Mouse (Mus musculus): ENCODE measurements around the gene Agpat3. TPM values are rescaled to one million over a fixed set of nuclear protein-coding genes. Genes with fewer than 3 reads are reported as not detected.
A peak's percentile ranks its signal among the peaks of the same experiment; 100 is the strongest.

Gene Agpat3
- polyA plus RNA-seq (2015; fragmentation: Nextera tagmentation; extraction: Ambion mirVana): 59.3 and 64.0 TPM in 2 replicates

DNA sequence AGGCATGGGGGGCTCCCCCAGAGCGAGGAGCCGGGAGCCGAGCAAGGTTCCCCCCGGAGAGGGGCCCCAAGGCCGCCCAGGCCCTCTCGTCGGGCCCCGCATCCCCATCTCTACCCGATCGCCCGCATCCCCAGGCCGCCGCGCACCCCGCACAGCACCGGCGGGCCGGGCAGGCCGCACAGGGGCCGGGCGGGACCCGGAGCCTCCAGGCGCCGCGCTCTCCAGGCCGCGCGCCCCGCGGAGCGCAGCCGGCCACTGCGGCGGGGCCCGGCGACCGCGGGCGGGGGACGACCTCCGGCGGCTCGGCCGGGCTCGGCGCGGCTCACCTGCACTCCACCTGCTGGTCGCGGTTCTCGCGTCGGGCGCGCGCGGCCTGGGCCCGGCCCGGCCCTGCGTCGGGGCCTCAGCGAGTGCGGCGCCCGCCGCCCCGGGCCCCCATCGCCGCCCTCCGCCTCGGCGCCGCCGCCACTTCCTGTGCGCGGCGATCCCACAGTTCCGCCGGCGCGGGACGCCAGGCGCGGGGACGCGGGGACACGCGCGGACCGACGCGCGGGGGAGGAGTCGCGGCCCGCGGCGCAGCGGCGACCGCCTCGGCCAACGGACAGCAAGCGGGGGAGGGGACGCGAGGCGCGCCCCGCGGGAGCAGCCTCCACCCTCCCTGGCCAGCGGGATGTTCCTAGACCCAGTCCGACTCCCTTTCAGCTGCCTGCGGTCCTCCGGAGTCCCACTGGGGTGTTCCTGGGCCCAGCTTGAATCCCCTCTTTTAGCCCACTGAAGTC lies at the start of gene Agpat3:
TSS of gene Agpat3 (minus strand) at position 603 of the 779 bp plus-strand sequence.
- H3K4me2 ChIP-seq: peak within 1 kb of the TSS; percentile 92
- peak within 1 kb of the TSS; percentile 99 for H3K9ac ChIP-seq
- under 1% methylated on average over 89 of the region's 113 CpGs for WGBS
- peaks cover 47% of the 10 kb centered on the region for H3K4me1 ChIP-seq (replicated peaks)
- no peaks in the 10 kb centered on the region for H3K27me3 ChIP-seq
- H3K36me3 ChIP-seq: 0 out of 2 replicates have a peak, but pooled peaks cover 4% of the 10 kb centered on the region
- ATAC-seq (ENCODE audit: low read depth): peak; percentile 81
- H3K27ac ChIP-seq (replicated peaks): peak within 1 kb of the TSS; percentile 83
- H3K4me3 ChIP-seq: peak within 1 kb of the TSS; percentile 98
- no peaks in the 10 kb centered on the region for H3K9me3 ChIP-seq

GRCm38 (mm10) chr10:78401127-78401526 lies 48.8 kb upstream of the Agpat3 start:
- Histone ChIP-seq H3K4me3 (no peak overlapping the region), H3K4me1 (replicated peaks) (peaks cover 18% of the 10 kb centered on the region), H3K9ac (no peak overlapping the region), H3K4me2 (no peak overlapping the region), H3K27ac (replicated peaks) (no peak overlapping the region), H3K27me3 (no peaks in the 10 kb centered on the region), H3K36me3 (peaks cover 64% of the 10 kb centered on the region), H3K9me3 (no peaks in the 10 kb centered on the region)
- 92% methylated on average over 2 of the region's 2 CpGs for WGBS
- ATAC-seq (ENCODE audit: low read depth): no peak

GRCm38 (mm10) chr10:78399090-78399657 lies 46.9 kb upstream of the Agpat3 start:
- Histone ChIP-seq H3K36me3 (peaks cover 47% of the 10 kb centered on the region), H3K9me3 (no peaks in the 10 kb centered on the region), H3K9ac (no peak overlapping the region), H3K27me3 (no peaks in the 10 kb centered on the region), H3K4me2 (no peak overlapping the region), H3K4me3 (no peak overlapping the region), H3K27ac (replicated peaks) (0 out of 2 replicates have a peak overlapping the region, but pooled peaks have one; percentile 11), H3K4me1 (replicated peaks) (peaks cover 29% of the 10 kb centered on the region)
- ATAC-seq (ENCODE audit: low read depth): no peak
- 43% methylated on average over 17 of the region's 17 CpGs for WGBS

- Histone ChIP-seq H3K9me3 (no peaks in the 10 kb centered on the region), H3K4me1 (replicated peaks) (peaks cover 29% of the 10 kb centered on the region), H3K4me3 (no peak overlapping the region), H3K9ac (0 out of 2 replicates have a peak overlapping the region, but pooled peaks have one; percentile 17), H3K27ac (replicated peaks) (no peak overlapping the region), H3K36me3 (peaks cover 20% of the 10 kb centered on the region), H3K27me3 (peaks cover 12% of the 10 kb centered on the region), H3K4me2 (peak overlapping the region; percentile 45)
- ATAC-seq (ENCODE audit: low read depth): peak; percentile 76
- 60% methylated on average over 4 of the region's 4 CpGs for WGBS
Observed at GRCm38 (mm10) chr10:78396625-78396885, 44.3 kb upstream of the Agpat3 start.

- peak; percentile 85 for ATAC-seq (ENCODE audit: low read depth)
- Histone ChIP-seq H3K4me2 (peak overlapping the region; percentile 45), H3K27me3 (peaks cover 17% of the 10 kb centered on the region), H3K4me3 (no peak overlapping the region), H3K9ac (peak overlapping the region; percentile 34; the same call in 1 of the 2 replicates), H3K36me3 (peaks cover 15% of the 10 kb centered on the region), H3K27ac (replicated peaks) (peak overlapping the region; percentile 49), H3K4me1 (replicated peaks) (peaks cover 29% of the 10 kb centered on the region), H3K9me3 (no peaks in the 10 kb centered on the region)
- WGBS: 3% methylated on average over 17 of the region's 17 CpGs
Observed at GRCm38 (mm10) chr10:78395819-78396624, 43.7 kb upstream of the Agpat3 start.

DNA sequence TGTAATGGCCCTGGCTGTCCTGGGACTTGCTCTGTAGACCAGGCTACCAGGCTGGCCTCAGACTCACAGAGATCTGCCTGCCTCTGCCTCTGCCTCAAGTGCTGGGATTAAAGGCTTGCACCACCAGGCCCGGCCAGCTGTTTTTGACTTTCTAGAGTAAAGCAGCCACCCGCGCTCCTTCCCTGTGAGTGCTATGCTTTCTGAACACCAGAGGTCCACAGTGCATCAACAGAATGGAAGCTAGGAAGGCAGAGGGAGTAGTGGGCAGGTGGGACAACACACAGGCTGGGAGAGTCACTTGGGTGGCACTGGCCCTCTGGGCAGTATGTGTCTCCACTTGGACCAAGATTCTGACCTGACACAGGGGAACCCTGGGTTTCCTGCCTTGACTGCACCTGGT lies 43.1 kb upstream of the Agpat3 start:
- peak overlapping the region; percentile 34; the same call in 1 of the 2 replicates for H3K9ac ChIP-seq

DNA sequence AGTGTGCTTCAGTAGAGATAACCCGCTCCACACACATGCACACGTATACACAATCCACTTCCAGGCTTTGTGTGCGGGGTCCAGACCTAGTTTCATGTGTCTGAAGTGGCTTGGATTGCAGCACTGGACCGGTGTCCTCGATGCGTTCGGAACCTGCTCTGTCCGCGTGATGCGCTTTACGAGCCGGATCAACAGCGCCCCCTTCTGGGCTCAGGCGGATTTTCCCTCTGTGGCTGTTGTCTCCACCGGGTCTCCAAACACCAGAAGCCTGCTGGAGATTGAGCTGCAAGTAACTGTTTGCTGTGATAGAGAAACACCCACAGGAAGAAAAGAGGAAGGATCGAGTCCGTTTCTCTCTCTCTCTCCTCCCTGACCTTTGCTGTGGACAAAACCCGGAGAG lies 39.8 kb upstream of the Agpat3 start:
- Histone ChIP-seq H3K4me2 (0 out of 2 replicates have a peak overlapping the region, but pooled peaks have one; percentile 19), H3K9me3 (no peaks in the 10 kb centered on the region), H3K27me3 (peaks cover 43% of the 10 kb centered on the region), H3K27ac (replicated peaks) (no peak overlapping the region), H3K36me3 (no peaks in the 10 kb centered on the region), H3K4me1 (replicated peaks) (peaks cover 25% of the 10 kb centered on the region), H3K4me3 (no peak overlapping the region), H3K9ac (no peak overlapping the region)
- 3% methylated on average over 18 of the region's 18 CpGs for WGBS
- ATAC-seq (ENCODE audit: low read depth): no peak

More for the DNA sequence above, 43.1 kb upstream of the Agpat3 start:
- Histone ChIP-seq H3K4me3 (no peak overlapping the region), H3K36me3 (peaks cover 9% of the 10 kb centered on the region), H3K4me2 (peak overlapping the region; percentile 45; the same call in 1 of the 2 replicates), H3K4me1 (replicated peaks) (peaks cover 32% of the 10 kb centered on the region), H3K27ac (replicated peaks) (peak overlapping the region; percentile 49), H3K9me3 (no peaks in the 10 kb centered on the region), H3K27me3 (peaks cover 24% of the 10 kb centered on the region)
- 85% methylated on average over 3 of the region's 3 CpGs for WGBS
- peak; percentile 6; the same call in 1 of the 2 replicates for ATAC-seq (ENCODE audit: low read depth)

- WGBS: 10% methylated on average over 4 of the region's 4 CpGs
- H3K4me3 ChIP-seq: no peak overlapping the region
Observed at GRCm38 (mm10) chr10:78390982-78391470, 38.7 kb upstream of the Agpat3 start.

GRCm38 (mm10) chr10:78388216-78388980 lies 36.1 kb upstream of the Agpat3 start:
- peaks cover 43% of the 10 kb centered on the region for H3K27me3 ChIP-seq
- 0 out of 2 replicates have a peak, but pooled peaks have one; percentile 33 for ATAC-seq (ENCODE audit: low read depth)
- no peaks in the 10 kb centered on the region for H3K36me3 ChIP-seq
- 41% methylated on average over 20 of the region's 20 CpGs for WGBS
- H3K9ac ChIP-seq: no peak overlapping the region
- no peaks in the 10 kb centered on the region for H3K9me3 ChIP-seq
- no peak overlapping the region for H3K4me2 ChIP-seq
- H3K4me3 ChIP-seq: no peak overlapping the region
- H3K27ac ChIP-seq (replicated peaks): no peak overlapping the region
- peaks cover 8% of the 10 kb centered on the region; the same call in 1 of the 2 replicates for H3K4me1 ChIP-seq (replicated peaks)

More at GRCm38 (mm10) chr10:78390982-78391470, 38.7 kb upstream of the Agpat3 start:
- H3K9ac ChIP-seq: no peak overlapping the region
- peaks cover 43% of the 10 kb centered on the region for H3K27me3 ChIP-seq
- no peaks in the 10 kb centered on the region for H3K36me3 ChIP-seq
- no peak overlapping the region for H3K4me2 ChIP-seq
- H3K27ac ChIP-seq (replicated peaks): no peak overlapping the region
- ATAC-seq (ENCODE audit: low read depth): no peak
- no peaks in the 10 kb centered on the region for H3K9me3 ChIP-seq
- H3K4me1 ChIP-seq (replicated peaks): peaks cover 18% of the 10 kb centered on the region

DNA sequence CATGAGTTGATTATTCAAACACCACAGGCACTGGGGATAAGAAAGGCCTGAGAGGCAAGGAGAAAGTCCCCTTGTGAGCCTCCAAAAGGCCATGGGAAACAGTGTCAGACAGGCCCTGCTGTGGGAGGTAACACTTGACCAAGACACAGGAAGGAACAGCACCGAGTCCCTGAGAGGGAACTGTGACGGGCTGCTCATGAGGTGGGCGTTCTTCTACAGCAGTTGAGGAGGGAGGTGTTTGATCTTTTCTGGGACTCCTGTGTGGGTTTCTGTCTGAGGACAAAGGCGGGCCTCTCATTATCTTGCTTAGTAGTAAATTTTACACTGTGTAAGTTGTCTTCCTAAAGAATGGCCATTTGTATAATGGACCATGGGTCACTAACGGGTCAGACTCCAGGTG lies 33.2 kb upstream of the Agpat3 start:
- Histone ChIP-seq H3K9ac (no peak overlapping the region), H3K9me3 (no peaks in the 10 kb centered on the region), H3K27me3 (peaks cover 20% of the 10 kb centered on the region), H3K4me3 (no peak overlapping the region), H3K4me1 (replicated peaks) (0 out of 2 replicates have a peak, but pooled peaks cover 6% of the 10 kb centered on the region), H3K4me2 (no peak overlapping the region), H3K36me3 (no peaks in the 10 kb centered on the region), H3K27ac (replicated peaks) (no peak overlapping the region)
- no peak for ATAC-seq (ENCODE audit: low read depth)
- WGBS: 24% methylated on average over 5 of the region's 5 CpGs

DNA sequence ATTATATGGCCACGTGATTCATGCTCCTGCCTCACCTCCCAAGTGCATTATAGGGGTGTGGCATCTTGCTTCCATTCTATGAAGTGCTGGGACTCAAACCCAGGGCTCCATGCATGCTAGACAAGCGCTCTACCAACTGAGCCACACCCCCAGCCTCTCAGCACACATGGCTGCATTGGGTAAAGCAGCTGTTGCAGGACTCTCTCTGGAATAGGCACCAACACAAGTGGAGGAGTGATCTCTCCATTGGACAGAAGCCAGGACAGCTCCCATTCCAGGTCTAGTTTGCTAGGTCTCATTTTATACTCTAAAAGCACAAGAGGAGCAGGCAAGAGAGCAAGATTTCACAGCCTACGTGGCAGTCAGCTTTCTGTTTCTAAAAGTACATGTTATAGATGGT lies 31.3 kb upstream of the Agpat3 start:
- H3K4me3 ChIP-seq: no peak overlapping the region
- H3K27ac ChIP-seq (replicated peaks): no peak overlapping the region
- H3K9ac ChIP-seq: no peak overlapping the region
- WGBS: 80% methylated on average over 3 of the region's 3 CpGs
- H3K4me2 ChIP-seq: no peak overlapping the region
- peaks cover under 1% of the 10 kb centered on the region; the same call in 1 of the 2 replicates for H3K27me3 ChIP-seq
- H3K9me3 ChIP-seq: no peaks in the 10 kb centered on the region
- H3K4me1 ChIP-seq (replicated peaks): 0 out of 2 replicates have a peak, but pooled peaks cover 5% of the 10 kb centered on the region
- ATAC-seq (ENCODE audit: low read depth): no peak
- no peaks in the 10 kb centered on the region for H3K36me3 ChIP-seq
